Mouse (Mus musculus) frontal cortex, adult 2 months (tissue): ENCODE data around the gene Tbrg1. TPM values are rescaled to one million over a fixed set of nuclear protein-coding genes. Genes with fewer than 3 reads are reported as not detected.

Experiments used
- DNase-seq, 2 experiments: peaks; one replicate each; pipeline ENCODE4 v3.0.0; 2022; ENCODE audit warnings: low spot score in 1 of 2; ENCODE audit errors: extremely low spot score in 1 of 2
- polyA plus RNA-seq: library from polyadenylated mRNA; depleted of rRNA; stranded (reverse); fragments of >200 nt; gene quantifications from 2 replicates; pipeline ENCODE4 v1.2.3, GENCODE M21; 2012; rRNA removed

Gene Tbrg1
- polyA plus RNA-seq: 42.0 and 43.7 TPM in 2 replicates

GRCm38 (mm10) chr9:37656931-37657481 is at the start of gene Tbrg1:
Gene Tbrg1 (minus strand): TSS chr9:37657312.
- peak; percentile 41 to 80 for DNase-seq

- DNase-seq: peak in 1 of 2 experiments; percentile 59
Measured at GRCm38 (mm10) chr9:37689970-37690686, 33.0 kb upstream of the Tbrg1 start.

GRCm38 (mm10) chr9:37687941-37688303 is 30.8 kb upstream of the Tbrg1 start:
- no peak for DNase-seq

GRCm38 (mm10) chr9:37687288-37687940 is 30.3 kb upstream of the Tbrg1 start:
- peak in 1 of 2 experiments; percentile 54 for DNase-seq

- peak; percentile 26 to 49 for DNase-seq
Measured at GRCm38 (mm10) chr9:37681123-37681522, 24.0 kb upstream of the Tbrg1 start.

- DNase-seq: peak; percentile 37 to 79
Measured at GRCm38 (mm10) chr9:37675287-37675686, 18.2 kb upstream of the Tbrg1 start.

- DNase-seq: no peak
Measured at GRCm38 (mm10) chr9:37670261-37670660, 13.1 kb upstream of the Tbrg1 start.

GRCm38 (mm10) chr9:37669678-37670077 is 12.6 kb upstream of the Tbrg1 start:
- DNase-seq: no peak

- DNase-seq: no peak
Measured at GRCm38 (mm10) chr9:37669115-37669514, 12.0 kb upstream of the Tbrg1 start, which contains the start of gene Panx3. Gene Panx3 (minus strand): TSS chr9:37669235.

- no peak for DNase-seq
Measured at GRCm38 (mm10) chr9:37666045-37666444, 8.9 kb upstream of the Tbrg1 start.

GRCm38 (mm10) chr9:37664604-37665003 is 7.5 kb upstream of the Tbrg1 start:
- no peak for DNase-seq

GRCm38 (mm10) chr9:37663210-37663609 is 6.1 kb upstream of the Tbrg1 start:
- no peak for DNase-seq

GRCm38 (mm10) chr9:37659413-37659812 is 2.3 kb upstream of the Tbrg1 start:
- DNase-seq: no peak

GRCm38 (mm10) chr9:37656439-37656881 is 652 bp downstream of the Tbrg1 start:
- DNase-seq: no peak

- no peak for DNase-seq
Measured at GRCm38 (mm10) chr9:37655961-37656360, 1.2 kb downstream of the Tbrg1 start.

- DNase-seq: no peak
Measured at GRCm38 (mm10) chr9:37653836-37654235, 3.3 kb downstream of the Tbrg1 start.

GRCm38 (mm10) chr9:37650639-37651038 is 6.5 kb downstream of the Tbrg1 start:
- no peak for DNase-seq

- no peak for DNase-seq
Measured at GRCm38 (mm10) chr9:37646246-37646645, 10.9 kb downstream of the Tbrg1 start.

- no peak for DNase-seq
Measured at GRCm38 (mm10) chr9:37638721-37639120, 18.4 kb downstream of the Tbrg1 start.

- DNase-seq: no peak
Measured at GRCm38 (mm10) chr9:37636800-37637542, 20.1 kb downstream of the Tbrg1 start.

- DNase-seq: peak in 1 of 2 experiments; percentile 76
Measured at GRCm38 (mm10) chr9:37636335-37636734, 20.8 kb downstream of the Tbrg1 start.
